Comparison of ENCODE assay signal across 8 mouse cellular contexts in genomic region chr13:91807874-91808575, GRCm38 (mm10). TPM values are rescaled to one million over a fixed set of nuclear protein-coding genes. Genes with fewer than 3 reads are reported as not detected.
DNase-seq lines count a peak whose midpoint lies in the region; ATAC-seq and TF ChIP-seq lines count a peak whose summit lies in the region.

No protein-coding gene starts in this region.

- peak overlapping the region; percentile 97 for H3K9ac ChIP-seq in heart, embryonic 14.5 days (ENCODE audit: low read length)
- peak overlapping the region; percentile 94 for H3K9ac ChIP-seq in liver, embryonic 13.5 days

- H3K4me3 ChIP-seq in heart, embryonic 14.5 days (ENCODE audit: control insufficient read depth in 1 of 2, insufficient read depth in 1 of 2, low read depth in 1 of 2, low read length in 2 of 2) = peak overlapping the region; percentile 87 to 98
- H3K4me3 ChIP-seq in liver, embryonic 13.5 days (replicated peaks) = peak overlapping the region; percentile 94
- peak overlapping the region; percentile 96 for H3K4me3 ChIP-seq in small intestine, adult 2 months (ENCODE audit: low read depth, low read length)

- 39% methylated on average over 20 of the region's 20 CpGs for WGBS in heart, embryonic 14.5 days
- WGBS in liver, embryonic 13.5 days (ENCODE audit: insufficient replicate concordance) = 33% methylated on average over 20 of the region's 20 CpGs
- 7% methylated on average over 20 of the region's 20 CpGs for WGBS in small intestine, adult 2 months

- TF ChIP-seq CTCF in small intestine, adult 2 months (IDR thresholded peaks at IDR 0.05; ENCODE audit: extremely low read depth, insufficient read length, insufficient replicate concordance, low read depth, low read length) = no peak

- H3K36me3 ChIP-seq in heart, embryonic 14.5 days (ENCODE audit: control insufficient read depth, insufficient read depth, low read length) = peaks cover 19% of the 10 kb centered on the region
- peaks cover 17% of the 10 kb centered on the region for H3K36me3 ChIP-seq in liver, embryonic 13.5 days
- H3K36me3 ChIP-seq in small intestine, adult 2 months (ENCODE audit: control insufficient read depth, insufficient read depth, low read length) = peaks cover 13% of the 10 kb centered on the region

- DNase-seq in adrenal gland, postnatal 14 days = peak; percentile 28
- no peak for DNase-seq in adrenal gland, adult 8-10 months
- peak; percentile 12 for DNase-seq in thymus, postnatal 0 days (ENCODE audit: low spot score)
- DNase-seq in thymus, adult 18-20 months = no peak
- peak; percentile 3 for DNase-seq in liver, embryonic 13.5 days
- DNase-seq in urinary bladder, postnatal 14 days (ENCODE audit: low spot score) = no peak

- peak overlapping the region; percentile 90 to 94 for H3K27ac ChIP-seq in heart, embryonic 14.5 days (replicated peaks in 1 of 2; ENCODE audit: control insufficient read depth in 1 of 2, insufficient read depth in 1 of 2, low read depth in 2 of 2, low read length in 2 of 2)
- H3K27ac ChIP-seq in liver, embryonic 13.5 days = peak overlapping the region; percentile 91
- H3K27ac ChIP-seq in small intestine, adult 2 months (ENCODE audit: insufficient read depth, low read depth, low read length) = peak overlapping the region; percentile 90

- H3K4me1 ChIP-seq in heart, embryonic 14.5 days (ENCODE audit: control insufficient read depth in 2 of 2, insufficient read depth in 2 of 2, low read length in 2 of 2) = peaks cover 4% of the 10 kb centered on the region in 2 experiments; a peak in 3 of 4 replicates
- peaks cover 13% of the 10 kb centered on the region for H3K4me1 ChIP-seq in liver, embryonic 13.5 days (replicated peaks)
- no peaks in the 10 kb centered on the region; the same call in 1 of the 2 replicates for H3K4me1 ChIP-seq in small intestine, adult 2 months (ENCODE audit: control insufficient read depth, insufficient read depth, insufficient read length, low read length)

- H3K4me2 ChIP-seq in heart, embryonic 14.5 days (ENCODE audit: low read length) = peak overlapping the region; percentile 73
- peak overlapping the region; percentile 68 for H3K4me2 ChIP-seq in liver, embryonic 13.5 days

- no peaks in the 10 kb centered on the region for H3K9me3 ChIP-seq in heart, embryonic 14.5 days (ENCODE audit: control insufficient read depth, low read length)
- no peaks in the 10 kb centered on the region for H3K9me3 ChIP-seq in liver, embryonic 13.5 days (replicated peaks)

- no peaks in the 10 kb centered on the region for H3K27me3 ChIP-seq in heart, embryonic 14.5 days (ENCODE audit: control insufficient read depth, insufficient read depth, low read length)
- no peaks in the 10 kb centered on the region for H3K27me3 ChIP-seq in liver, embryonic 13.5 days
- no peaks in the 10 kb centered on the region for H3K27me3 ChIP-seq in small intestine, adult 2 months (ENCODE audit: control insufficient read depth, insufficient read depth, low read length)

- no peak for ATAC-seq in heart, embryonic 14.5 days (ENCODE audit: insufficient number of reproducible peaks, insufficient read depth, low FRiP score, low read depth)
- no peak for ATAC-seq in liver, embryonic 13.5 days (ENCODE audit: low read depth)

- TF ChIP-seq POLR2A in small intestine, adult 2 months (IDR thresholded peaks at IDR 0.05; ENCODE audit: low read depth, low read length) = no peak

RNA-seq across cellular contexts. Expression of gene Zcchc9, which starts 0.5 kb away (rescaled TPM):
- 38.0 and 39.9 TPM in 2 replicates for total RNA-seq in adrenal gland, postnatal 14 days (2021)
- 10 to 100 TPM; 40.2 to 55.2 (median 52.1) TPM for total RNA-seq in adrenal gland, adult 8-10 months (2022)
- polyA plus RNA-seq in thymus, postnatal 0 days (2015; fragmentation: Nextera tagmentation; extraction: Ambion mirVana) = 23.5 and 35.6 TPM in 2 replicates
- polyA plus RNA-seq in heart, embryonic 14.5 days (2014; fragmentation: Nextera tagmentation; extraction: Ambion mirVana) = 23.6 and 26.3 TPM in 2 replicates
- 14.6 and 14.8 TPM in 2 replicates for polyA plus RNA-seq in liver, embryonic 13.5 days (2015; fragmentation: Nextera tagmentation; extraction: Ambion mirVana)
- polyA plus RNA-seq in small intestine, adult 2 months (2012; rRNA removed) = 3.9 and 12.9 TPM in 2 replicates

Comparison
In these comparisons a context has a peak if more than half of its experiments do, and no peak if none do; other contexts are left out.
1. DNase-seq: peak in adrenal gland, postnatal 14 days (single experiment), thymus, postnatal 0 days (single experiment) and liver, embryonic 13.5 days (single experiment); none in adrenal gland, adult 8-10 months (single experiment), thymus, adult 18-20 months (0 of 2) and urinary bladder, postnatal 14 days (single experiment).
2. Peak in every context shown above with its lines, with median percentiles within 50 percentile points of each other: H3K27ac ChIP-seq and H3K4me3 ChIP-seq.